Mouse (Mus musculus) cerebellum, adult 2 months (tissue): ENCODE measurements around the gene Rabl6.

Source experiments
- CTCF ChIP-seq: fragments of 200-500 bp; IDR thresholded peaks from 2 replicates; pipeline ENCODE4 v1.5.1; 2011; ENCODE audit warnings: low read depth, mild to moderate bottlenecking, control low read depth, low read length, moderate library complexity, borderline replicate concordance; ENCODE audit not compliant: insufficient read depth
- POLR2A ChIP-seq: fragments of 200-500 bp; IDR thresholded peaks from 2 replicates; pipeline ENCODE4 v1.6.1; 2011; ENCODE audit warnings: low read length, control low read depth, borderline replicate concordance; ENCODE audit not compliant: insufficient read depth

DNA sequence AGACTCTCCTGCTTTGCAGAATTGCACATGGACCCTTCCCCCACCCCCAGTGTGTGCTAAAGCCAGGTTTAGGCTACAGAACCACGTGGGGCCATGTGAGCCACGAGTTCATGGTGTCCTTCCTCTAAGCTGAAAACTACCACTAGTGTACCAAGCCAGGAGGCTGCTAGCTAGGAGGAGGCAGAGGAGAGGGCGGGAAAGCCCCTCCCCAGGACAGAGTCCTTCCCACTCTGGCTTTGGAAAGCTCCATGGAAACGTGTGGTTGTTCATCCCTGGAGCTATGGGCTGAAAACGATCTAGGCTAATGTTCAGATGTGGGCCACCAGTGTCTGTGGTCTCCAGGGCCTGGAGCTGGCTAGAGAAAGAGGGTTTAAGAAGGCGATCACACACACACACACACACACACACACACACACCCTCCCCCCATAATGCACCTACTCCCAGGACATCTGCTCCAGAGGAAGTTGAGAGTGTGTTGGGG is 27.7 kb downstream of the Rabl6 start:
- no peak for TF ChIP-seq POLR2A
- no peak for TF ChIP-seq CTCF
